Mouse (Mus musculus) frontal cortex, postnatal 14 days (tissue): ENCODE measurements around the gene Tdrkh.

Source experiments
- DNase-seq, 2 experiments: peaks; one replicate each; pipeline ENCODE4 v3.0.0; 2022; ENCODE audit warnings: low spot score in 2 of 2

Tdrkh gene

GRCm38 (mm10) chr3:94389420-94389819 lies 23.7 kb upstream of the Tdrkh start:
- no peak for DNase-seq

- no peak for DNase-seq
Measured at GRCm38 (mm10) chr3:94391001-94391400, 22.1 kb upstream of the Tdrkh start.

GRCm38 (mm10) chr3:94392128-94392527 lies 20.9 kb upstream of the Tdrkh start:
- DNase-seq, result no peak

GRCm38 (mm10) chr3:94393049-94393448 lies 20.0 kb upstream of the Tdrkh start:
- DNase-seq, result no peak

- DNase-seq, result no peak
Measured at GRCm38 (mm10) chr3:94396336-94396735, 16.7 kb upstream of the Tdrkh start.

- DNase-seq, result no peak
Measured at GRCm38 (mm10) chr3:94396851-94397250, 16.2 kb upstream of the Tdrkh start.

GRCm38 (mm10) chr3:94398217-94398616 lies 14.9 kb upstream of the Tdrkh start, which contains the start of gene Lingo4:
TSS of gene Lingo4 (plus strand) at chr3:94398517.
- no peak for DNase-seq

GRCm38 (mm10) chr3:94398943-94399481 lies 14.1 kb upstream of the Tdrkh start:
- DNase-seq, result no peak

- DNase-seq, result no peak
Measured at GRCm38 (mm10) chr3:94399663-94400310, 13.3 kb upstream of the Tdrkh start.

GRCm38 (mm10) chr3:94402451-94402850 lies 10.6 kb upstream of the Tdrkh start:
- DNase-seq, result no peak

- no peak for DNase-seq
Measured at GRCm38 (mm10) chr3:94404366-94405054, 8.6 kb upstream of the Tdrkh start.

- DNase-seq, result no peak
Measured at GRCm38 (mm10) chr3:94405561-94405960, 7.5 kb upstream of the Tdrkh start.

- DNase-seq, result no peak
Measured at GRCm38 (mm10) chr3:94412530-94412929, 543 bp upstream of the Tdrkh start.

GRCm38 (mm10) chr3:94430980-94431379 lies 17.9 kb downstream of the Tdrkh start:
- no peak for DNase-seq

- DNase-seq, result no peak
Measured at GRCm38 (mm10) chr3:94434305-94434704, 21.2 kb downstream of the Tdrkh start.

- no peak for DNase-seq
Measured at GRCm38 (mm10) chr3:94436420-94436819, 23.3 kb downstream of the Tdrkh start.

- no peak for DNase-seq
Measured at GRCm38 (mm10) chr3:94441182-94441581, 28.1 kb downstream of the Tdrkh start.

- peak; percentile 88 to 91 for DNase-seq
Measured at GRCm38 (mm10) chr3:94442951-94443596, 30.0 kb downstream of the Tdrkh start, which contains the start of gene Mrpl9. TSS of gene Mrpl9 (plus strand) at chr3:94443318.

- DNase-seq, result no peak
Measured at GRCm38 (mm10) chr3:94443597-94443964, 30.5 kb downstream of the Tdrkh start, which contains the start of gene Oaz3. TSS of gene Oaz3 (minus strand) at chr3:94443915.

GRCm38 (mm10) chr3:94449377-94449776 lies 36.3 kb downstream of the Tdrkh start:
- no peak for DNase-seq

- peak; percentile 69 to 82 for DNase-seq
Measured at GRCm38 (mm10) chr3:94456529-94457000, 43.5 kb downstream of the Tdrkh start.

GRCm38 (mm10) chr3:94457055-94457454 lies 44.0 kb downstream of the Tdrkh start:
- DNase-seq, result no peak
